Mouse (Mus musculus): Measurements from ENCODE around the gene Ccdc87. TPM values are rescaled to one million over a fixed set of nuclear protein-coding genes. Genes with fewer than 3 reads are reported as not detected.

The Ccdc87 gene
- not detected in 2 replicates for polyA plus RNA-seq (2015; fragmentation: Nextera tagmentation; extraction: Ambion mirVana)

- peak within 1 kb of the TSS; percentile 96 for H3K4me2 ChIP-seq (replicated peaks)
- peaks cover 23% of the 10 kb centered on the region for H3K4me1 ChIP-seq (replicated peaks)
- WGBS, result under 1% methylated on average over 25 of the region's 25 CpGs
- no peaks in the 10 kb centered on the region for H3K9me3 ChIP-seq
- no peaks in the 10 kb centered on the region for H3K36me3 ChIP-seq
- ATAC-seq, result peak; percentile 99
- H3K4me3 ChIP-seq (replicated peaks), result peak within 1 kb of the TSS; percentile 63
- H3K27ac ChIP-seq, result no peak within 1 kb of the TSS
- peaks cover 22% of the 10 kb centered on the region for H3K27me3 ChIP-seq (replicated peaks)
- peak within 1 kb of the TSS; percentile 64 for H3K9ac ChIP-seq
Observed at GRCm38 (mm10) chr19:4839149-4839548, at the start of gene Ccdc87, which contains the start of gene Ccs. Gene Ccdc87, plus strand, starts transcription at chr19:4839366. Gene Ccs, minus strand, starts transcription at chr19:4839332.

GRCm38 (mm10) chr19:4793281-4793830 lies 45.8 kb upstream of the Ccdc87 start:
- peak overlapping the region; percentile 53 for H3K9ac ChIP-seq
- peaks cover 7% of the 10 kb centered on the region; the same call in 1 of the 2 replicates for H3K36me3 ChIP-seq
- no peaks in the 10 kb centered on the region for H3K9me3 ChIP-seq
- WGBS, result 1% methylated on average over 16 of the region's 16 CpGs
- ATAC-seq, result peak; percentile 74
- H3K4me3 ChIP-seq (replicated peaks), result peak overlapping the region; percentile 61
- no peaks in the 10 kb centered on the region for H3K27me3 ChIP-seq (replicated peaks)
- peak overlapping the region; percentile 64 for H3K27ac ChIP-seq
- H3K4me1 ChIP-seq (replicated peaks), result peaks cover 25% of the 10 kb centered on the region
- peak overlapping the region; percentile 69 for H3K4me2 ChIP-seq (replicated peaks)

GRCm38 (mm10) chr19:4793831-4794422 lies 45.2 kb upstream of the Ccdc87 start, which contains the start of gene Rbm4:
Gene Rbm4, minus strand, starts transcription at chr19:4793901.
- peaks cover 25% of the 10 kb centered on the region for H3K4me1 ChIP-seq (replicated peaks)
- peak; percentile 99 for ATAC-seq
- under 1% methylated on average over 31 of the region's 31 CpGs for WGBS
- H3K4me3 ChIP-seq (replicated peaks), result peak within 1 kb of the TSS; percentile 61
- no peaks in the 10 kb centered on the region for H3K27me3 ChIP-seq (replicated peaks)
- H3K4me2 ChIP-seq (replicated peaks), result peak within 1 kb of the TSS; percentile 69
- H3K36me3 ChIP-seq, result peaks cover 10% of the 10 kb centered on the region; the same call in 1 of the 2 replicates
- no peaks in the 10 kb centered on the region for H3K9me3 ChIP-seq
- peak within 1 kb of the TSS; percentile 53 for H3K9ac ChIP-seq
- peak within 1 kb of the TSS; percentile 64 for H3K27ac ChIP-seq

- WGBS, result 65% methylated on average over 1 of the region's 1 CpGs
- peaks cover 17% of the 10 kb centered on the region for H3K36me3 ChIP-seq
- ATAC-seq, result no peak
- no peak overlapping the region for H3K4me3 ChIP-seq (replicated peaks)
- no peaks in the 10 kb centered on the region for H3K27me3 ChIP-seq (replicated peaks)
- no peak overlapping the region for H3K27ac ChIP-seq
- H3K9me3 ChIP-seq, result no peaks in the 10 kb centered on the region
- peaks cover 17% of the 10 kb centered on the region for H3K4me1 ChIP-seq (replicated peaks)
- no peak overlapping the region for H3K9ac ChIP-seq
- H3K4me2 ChIP-seq (replicated peaks), result no peak overlapping the region
Observed at GRCm38 (mm10) chr19:4795929-4796328, 43.2 kb upstream of the Ccdc87 start.

- H3K4me2 ChIP-seq (replicated peaks), result no peak overlapping the region
- ATAC-seq, result no peak
Observed at GRCm38 (mm10) chr19:4797846-4798245, 41.3 kb upstream of the Ccdc87 start.

GRCm38 (mm10) chr19:4799083-4799482 lies 40.1 kb upstream of the Ccdc87 start:
- Histone ChIP-seq H3K27ac (no peak overlapping the region), H3K36me3 (peaks cover 48% of the 10 kb centered on the region), H3K4me3 (replicated peaks) (no peak overlapping the region), H3K9ac (no peak overlapping the region; the same call in 1 of the 2 replicates), H3K27me3 (replicated peaks) (no peaks in the 10 kb centered on the region), H3K4me2 (replicated peaks) (no peak overlapping the region), H3K9me3 (no peaks in the 10 kb centered on the region), H3K4me1 (replicated peaks) (peaks cover 12% of the 10 kb centered on the region; the same call in 1 of the 2 replicates)
- WGBS, result 93% methylated on average over 5 of the region's 5 CpGs
- ATAC-seq, result no peak

More at GRCm38 (mm10) chr19:4797846-4798245, 41.3 kb upstream of the Ccdc87 start:
- Histone ChIP-seq H3K4me1 (replicated peaks) (0 out of 2 replicates have a peak, but pooled peaks cover 6% of the 10 kb centered on the region), H3K27me3 (replicated peaks) (no peaks in the 10 kb centered on the region), H3K36me3 (peaks cover 37% of the 10 kb centered on the region), H3K9me3 (no peaks in the 10 kb centered on the region), H3K4me3 (replicated peaks) (no peak overlapping the region), H3K9ac (no peak overlapping the region), H3K27ac (no peak overlapping the region)
- WGBS, result 88% methylated on average over 2 of the region's 2 CpGs

GRCm38 (mm10) chr19:4802691-4803091 lies 36.5 kb upstream of the Ccdc87 start:
- 98% methylated on average over 7 of the region's 7 CpGs for WGBS
- H3K27me3 ChIP-seq (replicated peaks), result no peaks in the 10 kb centered on the region
- no peak overlapping the region for H3K27ac ChIP-seq
- no peaks in the 10 kb centered on the region for H3K9me3 ChIP-seq
- ATAC-seq, result no peak
- H3K36me3 ChIP-seq, result peaks cover 45% of the 10 kb centered on the region
- no peak overlapping the region for H3K9ac ChIP-seq
- H3K4me3 ChIP-seq (replicated peaks), result no peak overlapping the region
- peaks cover 7% of the 10 kb centered on the region; the same call in 1 of the 2 replicates for H3K4me1 ChIP-seq (replicated peaks)
- no peak overlapping the region for H3K4me2 ChIP-seq (replicated peaks)

- no peaks in the 10 kb centered on the region for H3K9me3 ChIP-seq
- H3K9ac ChIP-seq, result no peak overlapping the region
- H3K27ac ChIP-seq, result no peak overlapping the region
- H3K36me3 ChIP-seq, result peaks cover 45% of the 10 kb centered on the region
- 77% methylated on average over 10 of the region's 10 CpGs for WGBS
- no peak overlapping the region for H3K4me3 ChIP-seq (replicated peaks)
- H3K4me1 ChIP-seq (replicated peaks), result peaks cover 7% of the 10 kb centered on the region; the same call in 1 of the 2 replicates
- ATAC-seq, result no peak; the same call in 1 of the 2 replicates
- H3K27me3 ChIP-seq (replicated peaks), result no peaks in the 10 kb centered on the region
- H3K4me2 ChIP-seq (replicated peaks), result no peak overlapping the region
Observed at GRCm38 (mm10) chr19:4803283-4803682, 35.9 kb upstream of the Ccdc87 start.

- peak overlapping the region; percentile 78 for H3K4me3 ChIP-seq (replicated peaks)
- peaks cover 7% of the 10 kb centered on the region for H3K4me1 ChIP-seq (replicated peaks)
- peak overlapping the region; percentile 68 for H3K9ac ChIP-seq
- ATAC-seq, result no peak
- 0% methylated on average over 14 of the region's 14 CpGs for WGBS
- peak overlapping the region; percentile 94; the same call in 1 of the 2 replicates for H3K27ac ChIP-seq
- H3K4me2 ChIP-seq (replicated peaks), result peak overlapping the region; percentile 75
- H3K27me3 ChIP-seq (replicated peaks), result no peaks in the 10 kb centered on the region
- H3K9me3 ChIP-seq, result no peaks in the 10 kb centered on the region
- no peaks in the 10 kb centered on the region for H3K36me3 ChIP-seq
Observed at GRCm38 (mm10) chr19:4810309-4810708, 28.9 kb upstream of the Ccdc87 start.

GRCm38 (mm10) chr19:4810746-4811062 lies 28.5 kb upstream of the Ccdc87 start:
- 0 out of 2 replicates have a peak, but pooled peaks cover under 1% of the 10 kb centered on the region for H3K9me3 ChIP-seq
- no peak for ATAC-seq
- no peaks in the 10 kb centered on the region for H3K27me3 ChIP-seq (replicated peaks)
- no peaks in the 10 kb centered on the region for H3K36me3 ChIP-seq
- WGBS, result 0% methylated on average over 16 of the region's 17 CpGs
- peak overlapping the region; percentile 75 for H3K4me2 ChIP-seq (replicated peaks)
- peak overlapping the region; percentile 94 for H3K27ac ChIP-seq
- peak overlapping the region; percentile 78 for H3K4me3 ChIP-seq (replicated peaks)
- peaks cover 7% of the 10 kb centered on the region for H3K4me1 ChIP-seq (replicated peaks)
- H3K9ac ChIP-seq, result peak overlapping the region; percentile 68

GRCm38 (mm10) chr19:4811063-4811908 lies 27.9 kb upstream of the Ccdc87 start, which contains the start of the genes Gm21992 and Rbm14:
Gene Gm21992, minus strand, starts transcription at chr19:4811612.
Gene Rbm14, minus strand, starts transcription at chr19:4811634.
- no peaks in the 10 kb centered on the region for H3K36me3 ChIP-seq
- under 1% methylated on average over 83 of the region's 83 CpGs for WGBS
- H3K27ac ChIP-seq, result peak within 1 kb of the TSS; percentile 98
- H3K4me3 ChIP-seq (replicated peaks), result peak within 1 kb of the TSS; percentile 78
- peak within 1 kb of the TSS; percentile 75 for H3K4me2 ChIP-seq (replicated peaks)
- no peaks in the 10 kb centered on the region for H3K27me3 ChIP-seq (replicated peaks)
- H3K4me1 ChIP-seq (replicated peaks), result peaks cover 7% of the 10 kb centered on the region
- peak; percentile 99 for ATAC-seq
- H3K9me3 ChIP-seq, result 0 out of 2 replicates have a peak, but pooled peaks cover 2% of the 10 kb centered on the region
- H3K9ac ChIP-seq, result peak within 1 kb of the TSS; percentile 89

- Histone ChIP-seq H3K27me3 (replicated peaks) (no peaks in the 10 kb centered on the region), H3K36me3 (no peaks in the 10 kb centered on the region), H3K27ac (peak overlapping the region; percentile 98), H3K4me3 (replicated peaks) (peak overlapping the region; percentile 78), H3K4me1 (replicated peaks) (peaks cover 7% of the 10 kb centered on the region), H3K9me3 (0 out of 2 replicates have a peak, but pooled peaks cover 2% of the 10 kb centered on the region), H3K9ac (peak overlapping the region; percentile 89), H3K4me2 (replicated peaks) (peak overlapping the region; percentile 55)
- 2% methylated on average over 12 of the region's 12 CpGs for WGBS
- ATAC-seq, result no peak; the same call in 1 of the 2 replicates
Observed at GRCm38 (mm10) chr19:4811909-4812242, 27.3 kb upstream of the Ccdc87 start.

Data from intestine, embryonic 15.5 days (tissue).